Mouse (Mus musculus) central nervous system, embryonic 14 days (tissue): ENCODE data around the gene Cfap299. TPM values are rescaled to one million over a fixed set of nuclear protein-coding genes. Genes with fewer than 3 reads are reported as not detected.

Experiments
- polyA plus RNA-seq: library from polyadenylated mRNA; depleted of rRNA; stranded (reverse); fragments of >200 nt; gene quantifications from 2 replicates; pipeline ENCODE4 v1.2.3, GENCODE M21; 2012; rRNA removed

Gene Cfap299
- 0.72 and 1.0 TPM in 2 replicates for polyA plus RNA-seq

GRCm38 (mm10) chr5:98328848-98329624, at the start of gene Cfap299:
Gene Cfap299, plus strand, starts transcription at chr5:98329304.

DNA sequence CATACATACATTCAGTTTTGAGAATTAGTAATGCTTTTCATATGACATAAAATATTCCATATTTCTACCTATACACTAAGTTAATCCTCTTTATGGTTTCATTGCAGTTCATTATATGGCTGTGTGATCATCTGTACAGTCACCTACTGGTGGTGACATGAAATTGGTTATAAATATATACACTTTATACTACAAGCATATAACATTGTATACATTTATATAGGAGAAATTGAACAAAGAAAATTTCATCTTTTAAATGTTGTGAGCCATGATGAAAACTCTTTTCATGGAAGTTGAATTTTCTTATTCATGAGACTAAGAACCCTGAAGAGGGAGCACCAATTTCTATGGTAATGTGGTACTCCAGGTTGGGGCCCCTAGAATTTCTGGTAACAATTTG, 223.3 kb downstream of the Cfap299 start, which contains the start of gene Gm11111:
Gene Gm11111 (plus strand): TSS at position 301 of the 400 bp plus-strand sequence.

Other genes with a start within 250 kb of the Cfap299 start
- 19.2 and 24.6 TPM in 2 replicates for gene Prdm8, start 162.1 kb upstream of the Cfap299 start, polyA plus RNA-seq
- 0.23 and 0.55 TPM in 2 replicates for gene Fgf5, start 75.1 kb upstream of the Cfap299 start, polyA plus RNA-seq
- not detected in 2 replicates for gene Gm11111, start 223.4 kb downstream of the Cfap299 start, polyA plus RNA-seq